Mouse (Mus musculus): ENCODE measurements at regions not wholly inside any gene's neighbourhood (a gene's known extent, or its start where the extent isn't known, plus 50 kb on each side); places are given as distances from the start of the nearest gene placed in this dataset.

GRCm38 (mm10) chr9:73302156-73302918 is 189.1 kb downstream of the Rsl24d1 start:
- Histone ChIP-seq H3K27ac (ENCODE audit: low read length) (no peak overlapping the region), H3K9me3 (ENCODE audit: low read length) (no peaks in the 10 kb centered on the region), H3K36me3 (ENCODE audit: insufficient read depth, low read length) (no peaks in the 10 kb centered on the region), H3K4me1 (ENCODE audit: insufficient read depth, low read length) (no peaks in the 10 kb centered on the region), H3K4me2 (replicated peaks; ENCODE audit: low read depth, low read length) (no peak overlapping the region), H3K9ac (replicated peaks; ENCODE audit: low read length) (no peak overlapping the region), H3K27me3 (ENCODE audit: insufficient read depth, low read length) (no peaks in the 10 kb centered on the region), H3K4me3 (ENCODE audit: low read length) (no peak overlapping the region)
- 91% methylated on average over 5 of the region's 5 CpGs for WGBS
- ATAC-seq (ENCODE audit: low FRiP score, low TSS enrichment), result no peak

GRCm38 (mm10) chr9:73317048-73317447 is 203.8 kb downstream of the Rsl24d1 start:
- H3K4me2 ChIP-seq (replicated peaks; ENCODE audit: low read depth, low read length), result no peak overlapping the region
- H3K9me3 ChIP-seq (ENCODE audit: low read length), result no peaks in the 10 kb centered on the region
- H3K27ac ChIP-seq (ENCODE audit: low read length), result no peak overlapping the region
- no peak overlapping the region for H3K4me3 ChIP-seq (ENCODE audit: low read length)
- no peaks in the 10 kb centered on the region for H3K36me3 ChIP-seq (ENCODE audit: insufficient read depth, low read length)
- no peaks in the 10 kb centered on the region for H3K4me1 ChIP-seq (ENCODE audit: insufficient read depth, low read length)
- no peak for ATAC-seq (ENCODE audit: low FRiP score, low TSS enrichment)
- H3K9ac ChIP-seq (replicated peaks; ENCODE audit: low read length), result no peak overlapping the region
- 83% methylated on average over 1 of the region's 1 CpGs for WGBS
- no peaks in the 10 kb centered on the region for H3K27me3 ChIP-seq (ENCODE audit: insufficient read depth, low read length)

DNA sequence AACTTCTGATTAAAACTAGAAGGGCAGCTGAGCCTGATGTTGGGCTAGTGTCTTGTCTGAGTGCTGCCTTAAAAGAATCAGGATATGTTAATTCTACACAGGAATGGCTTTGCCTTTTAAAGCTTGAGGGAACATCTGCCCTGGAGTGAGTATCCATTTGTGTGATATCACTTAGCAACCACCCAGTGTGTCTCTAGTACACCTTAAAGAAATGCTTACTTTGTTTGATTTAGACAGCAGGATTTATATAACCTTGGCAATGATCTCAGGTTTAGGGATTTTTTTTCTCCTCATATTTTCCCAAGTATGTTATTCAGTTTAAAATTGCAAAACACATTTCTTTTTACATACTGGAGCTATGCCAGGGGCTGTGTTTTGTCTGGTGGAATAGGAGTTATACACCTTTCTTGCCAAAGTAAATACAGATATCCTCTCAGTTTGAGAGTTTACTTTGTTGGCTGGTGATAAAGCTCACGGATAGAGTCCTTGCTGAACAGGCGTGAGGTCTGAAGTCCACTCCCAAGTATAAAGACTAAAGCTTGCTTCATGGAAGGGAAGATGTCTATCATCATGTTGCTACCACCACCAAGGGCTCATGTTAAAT is 206.6 kb downstream of the Rsl24d1 start:
- Histone ChIP-seq H3K36me3 (ENCODE audit: insufficient read depth, low read length) (no peaks in the 10 kb centered on the region), H3K4me2 (replicated peaks; ENCODE audit: low read depth, low read length) (no peak overlapping the region), H3K27ac (ENCODE audit: low read length) (no peak overlapping the region), H3K9me3 (ENCODE audit: low read length) (no peaks in the 10 kb centered on the region), H3K4me3 (ENCODE audit: low read length) (no peak overlapping the region), H3K9ac (replicated peaks; ENCODE audit: low read length) (no peak overlapping the region), H3K4me1 (ENCODE audit: insufficient read depth, low read length) (no peaks in the 10 kb centered on the region), H3K27me3 (ENCODE audit: insufficient read depth, low read length) (no peaks in the 10 kb centered on the region)
- ATAC-seq (ENCODE audit: low FRiP score, low TSS enrichment), result no peak
- 68% methylated on average over 2 of the region's 2 CpGs for WGBS

DNA sequence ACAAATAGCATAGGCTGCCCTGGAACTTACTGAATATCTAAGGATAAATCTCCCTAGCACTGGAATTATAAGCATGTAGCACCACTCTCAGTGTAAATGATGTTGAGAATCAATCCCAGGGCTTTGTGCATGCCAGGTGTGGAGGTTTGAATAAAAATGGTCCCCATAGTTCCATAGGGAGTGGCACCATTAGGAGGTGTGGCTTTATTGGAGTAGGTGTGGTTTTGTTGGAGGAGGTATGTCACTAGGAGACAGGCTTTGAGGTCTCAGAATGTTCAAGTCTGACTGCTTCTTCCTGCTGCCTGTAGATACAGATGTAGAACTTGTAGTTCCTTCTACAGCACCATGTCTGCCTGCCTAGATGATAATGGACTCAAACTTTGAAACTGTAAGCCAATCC is 217.8 kb downstream of the Rsl24d1 start:
- H3K4me1 ChIP-seq (ENCODE audit: insufficient read depth, low read length), result no peaks in the 10 kb centered on the region
- H3K4me3 ChIP-seq (ENCODE audit: low read length), result no peak overlapping the region

DNA sequence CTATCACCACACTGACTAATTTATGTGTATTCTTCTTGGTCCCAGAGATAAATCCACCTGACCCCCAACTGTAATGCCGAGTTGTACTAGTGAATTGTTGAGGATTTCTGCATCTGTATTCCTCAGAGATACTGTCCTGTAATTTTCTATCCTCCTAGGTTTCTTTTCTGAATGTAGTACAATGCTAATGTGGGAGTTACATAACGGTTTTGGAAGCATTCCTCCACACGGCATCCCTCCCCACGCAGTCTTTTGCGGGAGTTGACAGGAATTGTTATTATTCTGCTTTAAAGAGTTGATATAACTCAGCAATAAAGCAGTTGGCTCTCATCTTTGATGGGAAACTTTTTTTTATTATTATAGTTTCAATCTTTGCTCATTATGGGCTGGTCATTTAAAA is 222.8 kb downstream of the Rsl24d1 start:
- Histone ChIP-seq H3K9me3 (ENCODE audit: low read length) (peaks cover 7% of the 10 kb centered on the region; the same call in 1 of the 2 replicates), H3K4me3 (ENCODE audit: low read length) (no peak overlapping the region), H3K9ac (replicated peaks; ENCODE audit: low read length) (no peak overlapping the region), H3K36me3 (ENCODE audit: insufficient read depth, low read length) (no peaks in the 10 kb centered on the region), H3K27me3 (ENCODE audit: insufficient read depth, low read length) (no peaks in the 10 kb centered on the region), H3K4me2 (replicated peaks; ENCODE audit: low read depth, low read length) (no peak overlapping the region), H3K4me1 (ENCODE audit: insufficient read depth, low read length) (no peaks in the 10 kb centered on the region), H3K27ac (ENCODE audit: low read length) (no peak overlapping the region)
- ATAC-seq (ENCODE audit: low FRiP score, low TSS enrichment), result no peak
- 60% methylated on average over 5 of the region's 5 CpGs for WGBS

More for the DNA sequence above, 217.8 kb downstream of the Rsl24d1 start:
- ATAC-seq (ENCODE audit: low FRiP score, low TSS enrichment), result no peak
- Histone ChIP-seq H3K27me3 (ENCODE audit: insufficient read depth, low read length) (no peaks in the 10 kb centered on the region), H3K9me3 (ENCODE audit: low read length) (no peaks in the 10 kb centered on the region), H3K4me2 (replicated peaks; ENCODE audit: low read depth, low read length) (no peak overlapping the region), H3K27ac (ENCODE audit: low read length) (no peak overlapping the region), H3K9ac (replicated peaks; ENCODE audit: low read length) (no peak overlapping the region), H3K36me3 (ENCODE audit: insufficient read depth, low read length) (no peaks in the 10 kb centered on the region)

DNA sequence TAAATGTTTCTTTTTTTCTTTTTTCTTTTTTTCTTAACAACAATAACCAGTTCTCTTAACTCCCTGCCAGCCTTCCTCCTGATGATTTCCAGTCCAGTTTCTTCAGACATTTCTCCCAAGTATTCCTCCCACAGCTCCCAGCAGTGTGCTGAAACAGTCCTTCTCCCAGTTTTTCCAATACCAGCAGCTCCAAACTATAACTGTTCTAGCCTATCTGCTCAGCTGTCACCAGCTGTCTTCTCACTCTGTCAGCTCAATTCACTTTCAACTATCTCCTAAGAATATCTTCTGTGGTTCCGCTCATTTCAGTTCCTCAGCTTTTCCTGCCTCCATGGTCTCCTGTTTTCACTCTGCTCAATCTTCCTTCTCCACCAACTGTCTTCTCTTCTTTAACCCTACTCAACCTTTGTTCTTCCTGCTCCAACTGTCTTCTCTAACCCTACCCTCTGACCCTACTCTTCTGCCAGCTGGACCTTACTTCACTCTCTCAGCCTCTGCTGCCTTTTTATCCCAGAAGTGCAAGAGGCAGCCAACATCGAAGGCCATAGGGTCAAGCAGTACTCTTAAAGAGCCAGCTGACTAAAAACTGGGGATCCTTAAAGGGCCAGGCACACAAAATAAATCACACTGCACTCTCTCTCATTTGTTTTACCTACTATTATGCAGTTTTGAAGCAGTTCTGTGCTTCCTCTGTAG is 224.0 kb downstream of the Rsl24d1 start:
- Histone ChIP-seq H3K9ac (replicated peaks; ENCODE audit: low read length) (no peak overlapping the region), H3K36me3 (ENCODE audit: insufficient read depth, low read length) (no peaks in the 10 kb centered on the region), H3K4me3 (ENCODE audit: low read length) (no peak overlapping the region), H3K27me3 (ENCODE audit: insufficient read depth, low read length) (no peaks in the 10 kb centered on the region), H3K27ac (ENCODE audit: low read length) (no peak overlapping the region), H3K9me3 (ENCODE audit: low read length) (peaks cover 18% of the 10 kb centered on the region), H3K4me2 (replicated peaks; ENCODE audit: low read depth, low read length) (no peak overlapping the region), H3K4me1 (ENCODE audit: insufficient read depth, low read length) (no peaks in the 10 kb centered on the region)
- no peak for ATAC-seq (ENCODE audit: low FRiP score, low TSS enrichment)
- WGBS, result 73% methylated on average over 2 of the region's 2 CpGs

DNA sequence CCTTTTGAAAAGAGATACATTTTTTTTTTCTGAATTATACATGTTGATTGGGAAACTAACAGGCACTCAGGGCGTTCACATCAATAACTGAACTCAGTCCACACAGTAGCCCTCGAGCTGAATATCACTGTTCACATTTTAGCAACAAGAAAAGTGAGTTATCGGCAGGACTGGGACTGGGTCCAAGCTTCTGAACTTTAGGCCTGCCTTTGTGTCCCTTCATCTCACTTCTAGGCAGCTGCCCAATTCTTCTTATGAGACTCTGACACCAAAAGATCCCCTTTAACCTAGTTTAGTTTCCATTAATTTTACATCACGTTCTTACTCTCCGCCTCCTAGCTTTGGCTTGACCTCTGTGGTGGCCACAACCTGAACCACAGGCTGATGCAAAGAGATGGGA is 242.7 kb downstream of the Rsl24d1 start:
- H3K9ac ChIP-seq (replicated peaks; ENCODE audit: low read length), result no peak overlapping the region
- no peak for ATAC-seq (ENCODE audit: low FRiP score, low TSS enrichment)
- no peak overlapping the region for H3K27ac ChIP-seq (ENCODE audit: low read length)
- H3K9me3 ChIP-seq (ENCODE audit: low read length), result no peaks in the 10 kb centered on the region
- H3K36me3 ChIP-seq (ENCODE audit: insufficient read depth, low read length), result no peaks in the 10 kb centered on the region
- H3K4me1 ChIP-seq (ENCODE audit: insufficient read depth, low read length), result no peaks in the 10 kb centered on the region
- no peak overlapping the region for H3K4me3 ChIP-seq (ENCODE audit: low read length)
- 60% methylated on average over 5 of the region's 5 CpGs for WGBS
- no peaks in the 10 kb centered on the region for H3K27me3 ChIP-seq (ENCODE audit: insufficient read depth, low read length)
- no peak overlapping the region for H3K4me2 ChIP-seq (replicated peaks; ENCODE audit: low read depth, low read length)

DNA sequence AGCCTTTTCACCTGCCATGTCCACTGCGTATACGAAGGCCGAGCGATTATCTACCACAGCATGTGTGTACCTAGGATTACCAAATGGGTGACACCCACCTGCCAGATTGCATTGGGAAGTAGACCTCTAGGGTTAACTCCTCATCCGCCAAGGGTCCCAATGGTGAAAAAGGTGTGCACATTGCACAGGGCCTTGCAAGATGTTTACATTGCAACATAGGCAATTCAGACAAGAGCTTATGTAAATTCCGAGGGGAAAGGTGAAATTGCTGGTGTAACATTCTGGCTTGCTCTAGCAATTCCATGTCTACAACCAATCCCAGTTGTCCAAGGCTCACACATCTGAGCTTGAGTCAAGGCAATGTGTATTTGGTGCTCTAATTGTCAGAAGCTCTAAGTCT is 245.7 kb downstream of the Rsl24d1 start:
- Histone ChIP-seq H3K4me1 (ENCODE audit: insufficient read depth, low read length) (no peaks in the 10 kb centered on the region), H3K36me3 (ENCODE audit: insufficient read depth, low read length) (no peaks in the 10 kb centered on the region), H3K27me3 (ENCODE audit: insufficient read depth, low read length) (no peaks in the 10 kb centered on the region), H3K27ac (ENCODE audit: low read length) (no peak overlapping the region), H3K4me2 (replicated peaks; ENCODE audit: low read depth, low read length) (no peak overlapping the region), H3K9me3 (ENCODE audit: low read length) (no peaks in the 10 kb centered on the region), H3K9ac (replicated peaks; ENCODE audit: low read length) (no peak overlapping the region), H3K4me3 (ENCODE audit: low read length) (no peak overlapping the region)
- WGBS, result 92% methylated on average over 6 of the region's 6 CpGs
- ATAC-seq (ENCODE audit: low FRiP score, low TSS enrichment), result no peak

GRCm38 (mm10) chr9:73380768-73381167 is 267.5 kb downstream of the Rsl24d1 start:
- ATAC-seq (ENCODE audit: low FRiP score, low TSS enrichment), result no peak
- H3K4me1 ChIP-seq (ENCODE audit: insufficient read depth, low read length), result no peaks in the 10 kb centered on the region
- no peak overlapping the region for H3K4me2 ChIP-seq (replicated peaks; ENCODE audit: low read depth, low read length)
- H3K27me3 ChIP-seq (ENCODE audit: insufficient read depth, low read length), result no peaks in the 10 kb centered on the region
- no peaks in the 10 kb centered on the region for H3K36me3 ChIP-seq (ENCODE audit: insufficient read depth, low read length)
- no peak overlapping the region for H3K9ac ChIP-seq (replicated peaks; ENCODE audit: low read length)
- WGBS, result 75% methylated on average over 1 of the region's 1 CpGs
- H3K4me3 ChIP-seq (ENCODE audit: low read length), result no peak overlapping the region
- H3K27ac ChIP-seq (ENCODE audit: low read length), result no peak overlapping the region
- no peaks in the 10 kb centered on the region for H3K9me3 ChIP-seq (ENCODE audit: low read length)

- ATAC-seq (ENCODE audit: low FRiP score, low TSS enrichment), result no peak
- H3K27me3 ChIP-seq (ENCODE audit: insufficient read depth, low read length), result no peaks in the 10 kb centered on the region
- WGBS, result 79% methylated on average over 7 of the region's 7 CpGs
- H3K27ac ChIP-seq (ENCODE audit: low read length), result no peak overlapping the region
- no peak overlapping the region for H3K9ac ChIP-seq (replicated peaks; ENCODE audit: low read length)
- H3K9me3 ChIP-seq (ENCODE audit: low read length), result no peaks in the 10 kb centered on the region
- H3K4me2 ChIP-seq (replicated peaks; ENCODE audit: low read depth, low read length), result no peak overlapping the region
- H3K36me3 ChIP-seq (ENCODE audit: insufficient read depth, low read length), result no peaks in the 10 kb centered on the region
- no peaks in the 10 kb centered on the region for H3K4me1 ChIP-seq (ENCODE audit: insufficient read depth, low read length)
- no peak overlapping the region for H3K4me3 ChIP-seq (ENCODE audit: low read length)
Measured at GRCm38 (mm10) chr9:73392036-73392435, 278.8 kb downstream of the Rsl24d1 start.

Data from kidney, embryonic 16.5 days (tissue).